Mouse (Mus musculus) kidney, postnatal 10 days (tissue): ENCODE measurements at regions not wholly inside any gene's neighbourhood (a gene's known extent, or its start where the extent isn't known, plus 50 kb on each side); places are given as distances from the start of the nearest gene placed in this dataset.

Experiments used
- DNase-seq: peaks from one replicate; pipeline ENCODE4 v3.0.0; 2021; ENCODE audit warnings: mixed read lengths

- peak; percentile 14 for DNase-seq
These were observed 61.8 kb upstream of the Nampt start for GRCm38 (mm10) chr12:32757441-32758119.

DNA sequence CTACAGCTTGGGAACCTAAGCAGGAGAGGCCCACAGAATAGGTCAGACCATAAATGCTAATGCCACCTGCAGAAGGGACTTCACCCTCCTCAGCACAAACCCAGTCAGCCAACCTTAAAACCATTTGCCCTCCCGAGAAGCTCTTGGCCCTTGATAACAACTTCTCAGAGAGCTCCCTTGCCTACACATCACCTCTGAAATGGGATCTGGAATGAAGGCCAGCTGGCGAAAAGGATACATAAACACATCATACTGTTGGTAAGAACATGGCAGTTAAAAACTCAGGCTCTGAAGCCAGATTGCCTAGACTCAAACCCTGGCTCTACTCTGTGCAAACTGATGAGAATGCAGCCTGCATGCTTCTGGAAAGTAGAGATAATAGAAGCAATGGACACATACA, 61.2 kb upstream of the Nampt start:
- DNase-seq: no peak

GRCm38 (mm10) chr12:32760627-32761026, 58.7 kb upstream of the Nampt start:
- DNase-seq: no peak

DNA sequence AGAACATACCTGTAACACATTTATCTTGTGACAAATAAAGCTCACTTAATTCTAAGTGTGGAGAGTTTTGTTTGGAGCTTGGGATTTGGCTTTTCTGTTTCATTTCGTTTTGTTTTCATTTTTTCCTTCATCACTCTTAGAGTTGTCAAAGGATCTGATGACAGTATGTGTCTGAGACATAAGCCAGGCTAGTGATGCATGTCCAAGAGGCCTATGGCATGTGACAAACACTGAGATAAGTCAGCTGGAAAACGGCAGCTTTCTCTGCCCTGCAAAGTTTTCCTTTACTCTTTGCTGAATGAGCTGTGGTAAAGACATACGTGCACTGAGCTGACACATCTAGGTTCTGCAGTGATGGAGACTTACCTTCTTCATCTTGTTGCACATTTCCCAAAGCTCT, 58.3 kb upstream of the Nampt start:
- no peak for DNase-seq

DNA sequence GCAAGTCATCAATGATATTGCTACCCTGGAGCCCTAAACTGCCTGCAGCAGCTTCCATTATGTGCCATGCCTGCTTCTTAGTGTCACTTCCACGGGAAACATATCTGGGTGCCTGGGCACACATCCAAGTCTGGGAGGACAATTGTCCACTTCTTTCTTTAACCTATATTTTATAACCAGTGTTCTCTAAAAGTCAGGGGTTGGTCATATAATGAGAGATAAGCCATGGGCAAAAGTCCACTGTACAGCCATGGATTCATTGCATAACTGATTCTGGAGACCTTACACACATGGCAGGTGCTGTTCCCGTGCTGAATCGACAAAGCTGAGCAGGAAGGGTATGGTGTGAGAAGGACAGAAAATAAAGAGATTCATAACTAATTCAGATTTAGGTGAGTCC, 55.1 kb upstream of the Nampt start:
- no peak for DNase-seq

- DNase-seq: no peak
These were observed 54.6 kb upstream of the Nampt start for GRCm38 (mm10) chr12:32764747-32765146.

- DNase-seq: no peak
These were observed 53.5 kb upstream of the Nampt start for GRCm38 (mm10) chr12:32765861-32766260.

GRCm38 (mm10) chr12:32766575-32766974, 52.8 kb upstream of the Nampt start:
- DNase-seq: no peak

DNA sequence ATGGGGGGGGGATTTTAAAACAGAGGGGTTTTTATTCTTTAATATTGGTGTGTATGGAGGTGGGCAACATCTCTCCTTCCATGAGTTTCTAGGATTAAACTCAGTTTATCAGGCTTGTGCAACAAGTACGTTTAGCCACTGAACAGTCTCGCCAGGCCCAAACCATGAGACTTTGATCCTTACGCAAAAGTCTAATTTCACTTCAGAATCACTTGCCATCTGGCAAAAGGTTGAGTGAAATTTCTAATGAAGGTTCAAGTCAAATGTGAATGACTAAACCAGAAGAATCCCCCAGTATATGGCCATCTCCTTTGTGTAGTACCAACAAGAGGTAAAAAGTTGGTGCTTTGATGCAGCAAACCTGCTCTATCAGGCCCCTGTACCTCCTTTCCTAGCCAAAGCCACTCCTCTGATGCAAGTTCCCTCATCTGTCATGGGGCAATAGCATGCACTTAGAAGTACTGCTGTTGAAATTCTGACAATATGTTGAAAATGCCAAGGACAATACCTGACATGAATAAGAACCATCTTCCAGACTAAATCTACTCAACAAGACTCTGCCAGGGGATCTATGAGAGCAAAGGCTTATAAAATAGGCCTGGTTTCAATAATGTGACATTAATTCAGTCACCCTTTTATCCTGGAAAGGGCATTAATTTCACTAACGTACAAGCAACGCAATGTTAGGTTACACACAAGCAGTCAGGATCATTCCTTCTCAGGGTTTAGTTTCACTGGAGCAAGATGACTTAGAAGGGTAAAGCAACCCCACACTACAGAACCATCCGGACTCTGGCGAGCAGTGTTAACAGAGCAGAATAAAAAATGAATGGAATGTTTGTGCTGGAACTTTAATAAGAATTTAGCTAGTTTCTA, 51.9 kb upstream of the Nampt start:
- peak; percentile 11 for DNase-seq

DNA sequence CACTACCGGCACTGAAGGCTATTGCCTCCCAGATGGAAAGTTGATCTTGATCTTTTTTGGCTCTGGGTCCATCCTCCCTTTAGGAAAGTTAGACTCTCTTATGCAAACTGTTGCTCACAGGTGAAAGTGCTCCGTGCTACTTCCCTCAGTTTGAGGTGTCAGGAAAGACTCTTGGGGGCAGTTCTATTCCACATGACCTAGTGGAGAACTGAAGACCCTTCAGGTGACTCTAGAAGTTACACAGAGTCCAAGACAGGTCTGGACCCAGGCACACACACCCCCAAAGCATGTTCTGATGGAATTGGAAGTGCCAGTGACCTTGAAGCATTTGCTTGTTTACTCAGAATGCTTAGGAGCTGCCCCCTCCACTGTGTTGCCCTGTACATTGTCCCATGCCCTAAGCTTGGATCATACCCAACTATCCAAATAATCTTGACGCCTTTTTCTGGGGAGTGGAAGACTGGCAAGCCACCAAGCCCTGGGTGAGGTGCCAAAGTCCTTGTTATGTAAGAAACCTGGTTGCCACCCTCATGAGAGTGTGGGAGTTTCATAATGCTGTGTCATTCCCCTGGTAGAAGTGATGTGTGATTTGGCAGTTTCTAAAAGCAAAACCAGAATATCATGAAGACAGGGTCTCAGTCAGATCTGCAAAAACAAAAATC, 51.1 kb upstream of the Nampt start:
- DNase-seq: peak; percentile 83

DNA sequence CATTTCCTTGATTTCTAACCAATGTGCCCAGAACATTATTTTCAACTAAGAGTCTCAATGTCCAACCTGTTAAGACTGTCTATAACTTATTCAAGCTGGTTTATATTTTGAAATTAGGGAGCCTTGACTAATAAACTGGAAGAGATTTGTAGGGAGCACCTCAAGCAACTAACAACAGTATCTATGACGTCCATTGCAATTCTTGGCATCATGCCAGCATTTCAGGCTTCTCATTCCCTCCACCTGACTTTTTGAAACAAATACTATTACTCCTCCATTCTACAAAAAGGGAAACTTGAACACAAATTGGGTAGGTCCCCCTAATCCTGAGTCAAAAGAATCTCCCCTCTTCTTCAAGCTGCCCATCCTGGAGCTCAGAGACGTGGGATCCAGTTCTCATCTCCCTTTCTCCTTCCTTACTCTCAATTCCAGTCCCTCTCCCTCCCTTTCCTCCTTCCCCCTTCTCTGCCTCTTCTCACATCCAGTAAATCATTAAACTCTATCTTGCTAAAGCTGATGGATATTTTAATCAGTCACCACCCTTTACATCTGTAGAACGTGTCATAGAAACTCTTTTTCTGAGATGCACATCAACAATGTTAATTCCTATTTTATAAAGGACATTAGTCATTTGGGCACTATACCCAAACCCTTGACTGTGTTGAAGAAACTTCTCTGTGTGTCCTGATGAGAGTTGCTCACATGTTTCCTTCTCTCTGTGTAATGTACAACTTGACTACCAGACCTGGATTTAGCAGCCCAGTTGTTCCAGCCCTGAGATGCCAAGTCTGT, 50.4 kb upstream of the Nampt start:
- peak; percentile 12 for DNase-seq
